Mouse (Mus musculus) erythroblast, embryonic 14.5 days (primary cell): Measurements from ENCODE around the gene Fam167b.

Source experiments
- GATA1 ChIP-seq: IDR thresholded peaks from 2 replicates; pipeline ENCODE4 v1.6.1; 2012; ENCODE audit warnings: low read length, inconsistent platforms, mixed read lengths
- TAL1 ChIP-seq: IDR thresholded peaks from 3 replicates; pipeline ENCODE4 v1.6.1; 2012; ENCODE audit warnings: low read length, inconsistent platforms, mixed read lengths

DNA sequence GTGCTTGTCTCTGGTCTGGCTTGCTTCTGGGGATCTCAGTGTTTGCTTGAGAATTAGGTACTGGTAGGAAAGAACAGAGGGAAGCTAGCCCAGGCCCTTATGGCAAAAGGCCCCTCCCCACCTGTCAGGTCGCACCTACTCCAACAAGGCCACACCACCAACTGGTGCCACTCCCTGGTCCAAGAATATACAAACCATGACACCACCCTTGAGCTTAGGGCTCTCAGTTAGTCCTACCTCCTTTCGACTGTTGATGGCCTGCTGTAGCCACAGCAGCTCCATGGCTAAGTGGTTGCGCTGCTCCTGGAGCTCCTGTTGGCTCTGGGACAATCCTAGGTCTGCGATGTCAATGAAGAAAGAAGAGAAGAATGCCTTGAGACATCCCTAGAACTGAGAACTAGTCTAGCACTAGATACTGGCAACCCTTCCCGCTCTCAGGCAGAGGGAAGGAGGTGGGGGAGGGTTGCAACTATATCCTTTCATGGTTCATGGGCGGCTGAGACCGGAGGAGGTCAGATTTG is 38.8 kb upstream of the Fam167b start:
- no peak for TF ChIP-seq GATA1
- no peak for TF ChIP-seq TAL1
